Mouse (Mus musculus): ENCODE results near the gene Ccdc187. TPM values are rescaled to one million over a fixed set of nuclear protein-coding genes. Genes with fewer than 3 reads are reported as not detected.

Gene Ccdc187
- polyA plus RNA-seq, 1 experiment, result 0.01 TPM

- Histone ChIP-seq H3K79me2 (ENCODE audit: control insufficient read depth, insufficient read depth) (no peaks in the 10 kb centered on the region), H3K27me3 (ENCODE audit: control insufficient read depth, insufficient read depth, insufficient read length) (no peaks in the 10 kb centered on the region), H3K36me3 (ENCODE audit: control insufficient read depth, insufficient read depth) (peaks cover 7% of the 10 kb centered on the region), H3ac (ENCODE audit: control insufficient read depth, insufficient read length) (no peak overlapping the region), H3K4me3 (no peak overlapping the region), H3K4me2 (ENCODE audit: low read depth) (no peak overlapping the region)
- TF ChIP-seq TCF12 (IDR thresholded peaks at IDR 0.05; ENCODE audit: insufficient read depth, poor library complexity, severe bottlenecking) (no peak), E2F4 (IDR thresholded peaks at IDR 0.05; ENCODE audit: insufficient read depth) (no peak), MAX (IDR thresholded peaks at IDR 0.05; ENCODE audit: low read depth) (no peak), TCF3 (IDR thresholded peaks at IDR 0.05; ENCODE audit: insufficient read length, low read depth) (no peak), POLR2A (IDR thresholded peaks at IDR 0.05; ENCODE audit: insufficient read length, low read depth) (no peak), USF1 (IDR thresholded peaks at IDR 0.05; ENCODE audit: low read depth) (no peak), MYOG (IDR thresholded peaks at IDR 0.05; ENCODE audit: control insufficient read depth in 1 of 3, insufficient read depth in 1 of 3, insufficient read length in 2 of 3, low read depth in 2 of 3) (no peak), MYOD1 (IDR thresholded peaks at IDR 0.05; ENCODE audit: control insufficient read depth in 1 of 3, insufficient read length in 2 of 3, low read depth in 2 of 3) (no peak), SRF (IDR thresholded peaks at IDR 0.05; ENCODE audit: control insufficient read depth, insufficient read length, low read depth) (no peak), POLR2AphosphoS2 (IDR thresholded peaks at IDR 0.05; ENCODE audit: insufficient read length, low read depth) (no peak), CEBPB (IDR thresholded peaks at IDR 0.05; ENCODE audit: insufficient read depth, poor library complexity, severe bottlenecking) (no peak), REST (IDR thresholded peaks at IDR 0.05; ENCODE audit: insufficient read depth, insufficient read length) (no peak)
Observed at GRCm38 (mm10) chr2:26327852-26328251, 33.5 kb upstream of the Ccdc187 start.

- TF ChIP-seq MYOG (IDR thresholded peaks at IDR 0.05; ENCODE audit: control insufficient read depth in 1 of 3, insufficient read depth in 1 of 3, insufficient read length in 2 of 3, low read depth in 2 of 3), result no peak
- no peak for TF ChIP-seq REST (IDR thresholded peaks at IDR 0.05; ENCODE audit: insufficient read depth, insufficient read length)
- TF ChIP-seq USF1 (IDR thresholded peaks at IDR 0.05; ENCODE audit: low read depth), result no peak
- TF ChIP-seq E2F4 (IDR thresholded peaks at IDR 0.05; ENCODE audit: insufficient read depth), result no peak
- no peak for TF ChIP-seq POLR2A (IDR thresholded peaks at IDR 0.05; ENCODE audit: insufficient read length, low read depth)
- TF ChIP-seq TCF3 (IDR thresholded peaks at IDR 0.05; ENCODE audit: insufficient read length, low read depth), result no peak
- TF ChIP-seq TCF12 (IDR thresholded peaks at IDR 0.05; ENCODE audit: insufficient read depth, poor library complexity, severe bottlenecking), result no peak
- TF ChIP-seq SRF (IDR thresholded peaks at IDR 0.05; ENCODE audit: control insufficient read depth, insufficient read length, low read depth), result no peak
- peak in 1 of 3 experiments; percentile 1 for TF ChIP-seq MYOD1 (IDR thresholded peaks at IDR 0.05; ENCODE audit: control insufficient read depth in 1 of 3, insufficient read length in 2 of 3, low read depth in 2 of 3)
- peak; percentile 16 for TF ChIP-seq POLR2AphosphoS2 (IDR thresholded peaks at IDR 0.05; ENCODE audit: insufficient read length, low read depth)
- no peak for TF ChIP-seq MAX (IDR thresholded peaks at IDR 0.05; ENCODE audit: low read depth)
- peak; percentile 96 for TF ChIP-seq CEBPB (IDR thresholded peaks at IDR 0.05; ENCODE audit: insufficient read depth, poor library complexity, severe bottlenecking)
- H3K36me3 ChIP-seq (ENCODE audit: control insufficient read depth, insufficient read depth), result peaks cover 7% of the 10 kb centered on the region
Observed at GRCm38 (mm10) chr2:26325386-26326181, 31.2 kb upstream of the Ccdc187 start.

GRCm38 (mm10) chr2:26324917-26325316 lies 30.6 kb upstream of the Ccdc187 start:
- no peaks in the 10 kb centered on the region for H3K79me2 ChIP-seq (ENCODE audit: control insufficient read depth, insufficient read depth)
- H3ac ChIP-seq (ENCODE audit: control insufficient read depth, insufficient read length), result no peak overlapping the region
- no peak overlapping the region for H3K4me3 ChIP-seq
- peaks cover 7% of the 10 kb centered on the region for H3K36me3 ChIP-seq (ENCODE audit: control insufficient read depth, insufficient read depth)
- no peak overlapping the region for H3K4me2 ChIP-seq (ENCODE audit: low read depth)
- H3K27me3 ChIP-seq (ENCODE audit: control insufficient read depth, insufficient read depth, insufficient read length), result no peaks in the 10 kb centered on the region
- TF ChIP-seq MYOD1 (IDR thresholded peaks at IDR 0.05; ENCODE audit: control insufficient read depth in 1 of 3, insufficient read length in 2 of 3, low read depth in 2 of 3) (no peak), E2F4 (IDR thresholded peaks at IDR 0.05; ENCODE audit: insufficient read depth) (no peak), CEBPB (IDR thresholded peaks at IDR 0.05; ENCODE audit: insufficient read depth, poor library complexity, severe bottlenecking) (no peak), SRF (IDR thresholded peaks at IDR 0.05; ENCODE audit: control insufficient read depth, insufficient read length, low read depth) (no peak), MYOG (IDR thresholded peaks at IDR 0.05; ENCODE audit: control insufficient read depth in 1 of 3, insufficient read depth in 1 of 3, insufficient read length in 2 of 3, low read depth in 2 of 3) (no peak), POLR2A (IDR thresholded peaks at IDR 0.05; ENCODE audit: insufficient read length, low read depth) (no peak), POLR2AphosphoS2 (IDR thresholded peaks at IDR 0.05; ENCODE audit: insufficient read length, low read depth) (no peak), TCF3 (IDR thresholded peaks at IDR 0.05; ENCODE audit: insufficient read length, low read depth) (no peak), REST (IDR thresholded peaks at IDR 0.05; ENCODE audit: insufficient read depth, insufficient read length) (no peak), TCF12 (IDR thresholded peaks at IDR 0.05; ENCODE audit: insufficient read depth, poor library complexity, severe bottlenecking) (no peak), USF1 (IDR thresholded peaks at IDR 0.05; ENCODE audit: low read depth) (no peak), MAX (IDR thresholded peaks at IDR 0.05; ENCODE audit: low read depth) (no peak)

More at GRCm38 (mm10) chr2:26325386-26326181, 31.2 kb upstream of the Ccdc187 start:
- Histone ChIP-seq H3K79me2 (ENCODE audit: control insufficient read depth, insufficient read depth) (no peaks in the 10 kb centered on the region), H3K4me3 (no peak overlapping the region), H3K4me2 (ENCODE audit: low read depth) (no peak overlapping the region), H3ac (ENCODE audit: control insufficient read depth, insufficient read length) (no peak overlapping the region), H3K27me3 (ENCODE audit: control insufficient read depth, insufficient read depth, insufficient read length) (no peaks in the 10 kb centered on the region)

- H3K36me3 ChIP-seq (ENCODE audit: control insufficient read depth, insufficient read depth), result peaks cover 7% of the 10 kb centered on the region
- H3K4me2 ChIP-seq (ENCODE audit: low read depth), result no peak overlapping the region
- no peaks in the 10 kb centered on the region for H3K79me2 ChIP-seq (ENCODE audit: control insufficient read depth, insufficient read depth)
- H3ac ChIP-seq (ENCODE audit: control insufficient read depth, insufficient read length), result no peak overlapping the region
- TF ChIP-seq TCF12 (IDR thresholded peaks at IDR 0.05; ENCODE audit: insufficient read depth, poor library complexity, severe bottlenecking) (no peak), MAX (IDR thresholded peaks at IDR 0.05; ENCODE audit: low read depth) (no peak), CEBPB (IDR thresholded peaks at IDR 0.05; ENCODE audit: insufficient read depth, poor library complexity, severe bottlenecking) (no peak), USF1 (IDR thresholded peaks at IDR 0.05; ENCODE audit: low read depth) (no peak), REST (IDR thresholded peaks at IDR 0.05; ENCODE audit: insufficient read depth, insufficient read length) (no peak), MYOD1 (IDR thresholded peaks at IDR 0.05; ENCODE audit: control insufficient read depth in 1 of 3, insufficient read length in 2 of 3, low read depth in 2 of 3) (no peak), E2F4 (IDR thresholded peaks at IDR 0.05; ENCODE audit: insufficient read depth) (no peak)
- no peaks in the 10 kb centered on the region for H3K27me3 ChIP-seq (ENCODE audit: control insufficient read depth, insufficient read depth, insufficient read length)
- no peak overlapping the region for H3K4me3 ChIP-seq
Observed at GRCm38 (mm10) chr2:26323589-26324325, 29.4 kb upstream of the Ccdc187 start.
